Mouse (Mus musculus): ENCODE results near the gene Hgfac.

GRCm38 (mm10) chr5:35005659-35006058 is 35.6 kb upstream of the Hgfac start:
- no peak for TF ChIP-seq CTCF (IDR thresholded peaks at IDR 0.05; ENCODE audit: control insufficient read depth, insufficient read depth, low read length)
- no peak for TF ChIP-seq POLR2A (IDR thresholded peaks at IDR 0.05; ENCODE audit: borderline replicate concordance, control insufficient read depth, low read depth, low read length)

Measured in bone marrow, adult 2 months (tissue).